Mouse (Mus musculus): ENCODE measurements at regions not wholly inside any gene's neighbourhood (a gene's known extent, or its start where the extent isn't known, plus 50 kb on each side); places are given as distances from the start of the nearest gene placed in this dataset.

- no peak for TF ChIP-seq POLR2A (IDR thresholded peaks at IDR 0.05; ENCODE audit: low read depth, low read length)
- TF ChIP-seq CTCF (IDR thresholded peaks at IDR 0.05; ENCODE audit: borderline replicate concordance, insufficient read depth, low read length), result no peak
Measured at GRCm38 (mm10) chr5:125915857-125916256, 384.3 kb downstream of the Tmem132b start.
